Mouse (Mus musculus) hindbrain, embryonic 14.5 days (tissue): ENCODE measurements around the gene Slc26a3. TPM values are rescaled to one million over a fixed set of nuclear protein-coding genes. Genes with fewer than 3 reads are reported as not detected.

Experiments
- ATAC-seq: fragments of 200-750 bp; cut with Nextera tagmentation; 2 replicates; pipeline ENCODE4 v1.8.0; 2017; ENCODE audit warnings: moderate number of reproducible peaks, mild to moderate bottlenecking, moderate TSS enrichment, moderate library complexity; ENCODE audit not compliant: low FRiP score
- DNase-seq: peaks from one replicate; pipeline ENCODE4 v3.0.0-alpha.2; 2015; ENCODE audit warnings: low spot score
- H3K27ac ChIP-seq: fragments of 300-500 bp; sonication (generic); 2 replicates; pipeline ENCODE4 v1.5.1; 2014; ENCODE audit warnings: mild to moderate bottlenecking, moderate library complexity
- H3K27me3 ChIP-seq: fragments of 300-500 bp; sonication (generic); 2 replicates; pipeline ENCODE4 v1.6.1; 2014; ENCODE audit warnings: mild to moderate bottlenecking, low read length, mixed read lengths; ENCODE audit not compliant: control insufficient read depth, insufficient read depth
- H3K36me3 ChIP-seq: fragments of 300-500 bp; sonication (generic); replicated peaks from 2 replicates; pipeline ENCODE4 v1.6.1; 2014; ENCODE audit not compliant: control insufficient read depth, insufficient read depth
- H3K4me1 ChIP-seq: fragments of 300-500 bp; sonication (generic); replicated peaks from 2 replicates; pipeline ENCODE4 v1.6.1; 2014; ENCODE audit warnings: antibody characterized with exemption, low read length, mixed read lengths; ENCODE audit not compliant: control insufficient read depth, insufficient read depth
- H3K4me2 ChIP-seq: fragments of 300-500 bp; sonication (generic); replicated peaks from 2 replicates; pipeline ENCODE4 v1.6.1; 2014; ENCODE audit warnings: mild to moderate bottlenecking, moderate library complexity
- H3K4me3 ChIP-seq: fragments of 300-500 bp; sonication (generic); replicated peaks from 2 replicates; pipeline ENCODE4 v1.5.1; 2014; ENCODE audit warnings: mild to moderate bottlenecking, low read length
- H3K9ac ChIP-seq: fragments of 300-500 bp; sonication (generic); 2 replicates; pipeline ENCODE4 v1.6.1; 2014
- H3K9me3 ChIP-seq: fragments of 300-500 bp; sonication (generic); 2 replicates; pipeline ENCODE4 v1.6.1; 2016; ENCODE audit warnings: low read length; ENCODE audit not compliant: control insufficient read depth
- WGBS: fragments of 180-500 bp; shearing (Covaris S2); extraction: QIAGEN DNeasy Blood & Tissue Kit; methylation state at CpG from one replicate; pipeline ENCODE4 v1.1.7; 2014; 5-methylcytosine and 5-hydroxymethylcytosine counted together
- polyA plus RNA-seq: library from polyadenylated mRNA; unstranded; fragments of >200 nt; fragmentation: Nextera tagmentation; extraction: Ambion mirVana; gene quantifications from 2 replicates; pipeline ENCODE4 v1.2.1, GENCODE M21; 2014

Slc26a3 gene
- polyA plus RNA-seq, 1 experiment from 2014 or later, result not detected

DNA sequence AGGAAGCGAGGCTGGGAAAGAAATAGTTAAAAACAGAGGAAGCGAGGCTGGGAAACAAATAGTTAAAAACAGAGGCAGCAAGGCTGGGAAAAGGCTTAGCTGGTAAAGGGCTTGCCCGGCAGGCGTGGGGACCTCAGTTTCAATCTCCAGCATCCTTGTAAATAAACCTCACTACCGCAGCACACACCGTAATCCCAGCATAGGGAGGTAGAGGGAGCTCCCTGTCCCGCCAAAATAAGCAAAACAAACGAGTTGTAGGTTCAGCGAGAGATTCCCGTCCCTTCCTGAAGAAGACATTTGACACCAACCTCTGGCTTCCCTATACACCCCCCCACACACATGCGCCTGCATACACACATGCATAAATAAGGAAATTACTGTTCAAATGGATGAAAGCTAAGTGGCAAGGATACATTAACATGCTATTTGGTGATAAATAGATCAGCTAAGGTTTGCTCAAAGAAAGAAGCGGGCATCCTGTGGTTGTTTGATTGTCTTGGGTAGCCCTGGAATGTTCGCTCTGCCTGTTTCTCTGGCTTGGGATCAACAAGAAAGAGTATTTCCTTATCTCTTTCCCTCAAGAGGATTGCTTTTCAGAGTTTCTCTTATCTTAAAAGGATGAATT lies 14.2 kb upstream of the Slc26a3 start:
- H3K4me2 ChIP-seq, result peak overlapping the region; percentile 54
- no peaks in the 10 kb centered on the region for H3K9me3 ChIP-seq
- peak; percentile 54 for DNase-seq
- peak overlapping the region; percentile 37 for H3K9ac ChIP-seq
- no peaks in the 10 kb centered on the region for H3K4me1 ChIP-seq
- H3K4me3 ChIP-seq, result peak overlapping the region; percentile 17
- no peaks in the 10 kb centered on the region for H3K36me3 ChIP-seq
- no peaks in the 10 kb centered on the region for H3K27me3 ChIP-seq
- 0 out of 2 replicates have a peak, but pooled peaks have one; percentile 35 for ATAC-seq
- WGBS, result 15% methylated on average over 13 of the region's 13 CpGs
- H3K27ac ChIP-seq, result no peak overlapping the region

DNA sequence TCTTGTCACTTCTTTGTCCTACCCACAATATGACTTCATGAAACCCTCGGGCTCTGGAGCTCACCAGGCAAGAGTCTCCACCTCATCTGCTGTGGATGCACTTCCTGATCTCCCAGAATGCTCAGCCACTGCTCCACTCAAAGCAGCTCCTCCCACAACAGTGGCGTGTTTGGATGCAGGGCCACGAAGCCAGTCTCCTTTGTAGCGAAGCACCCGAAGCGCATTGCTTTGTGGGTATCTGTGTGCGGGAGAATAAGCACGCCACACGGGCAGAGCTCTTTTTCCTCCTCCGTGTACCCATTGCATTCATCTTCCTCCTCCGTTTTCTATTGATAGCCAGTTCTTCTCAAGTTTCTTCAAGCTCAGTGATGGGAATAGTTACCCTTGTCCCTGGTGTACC lies 13.4 kb upstream of the Slc26a3 start:
- no peak overlapping the region for H3K4me2 ChIP-seq
- H3K9ac ChIP-seq, result no peak overlapping the region
- DNase-seq, result no peak
- H3K27ac ChIP-seq, result no peak overlapping the region
- no peaks in the 10 kb centered on the region for H3K4me1 ChIP-seq
- no peaks in the 10 kb centered on the region for H3K36me3 ChIP-seq
- no peak overlapping the region for H3K4me3 ChIP-seq
- H3K27me3 ChIP-seq, result no peaks in the 10 kb centered on the region
- ATAC-seq, result no peak
- WGBS, result 84% methylated on average over 11 of the region's 11 CpGs
- no peaks in the 10 kb centered on the region for H3K9me3 ChIP-seq

DNA sequence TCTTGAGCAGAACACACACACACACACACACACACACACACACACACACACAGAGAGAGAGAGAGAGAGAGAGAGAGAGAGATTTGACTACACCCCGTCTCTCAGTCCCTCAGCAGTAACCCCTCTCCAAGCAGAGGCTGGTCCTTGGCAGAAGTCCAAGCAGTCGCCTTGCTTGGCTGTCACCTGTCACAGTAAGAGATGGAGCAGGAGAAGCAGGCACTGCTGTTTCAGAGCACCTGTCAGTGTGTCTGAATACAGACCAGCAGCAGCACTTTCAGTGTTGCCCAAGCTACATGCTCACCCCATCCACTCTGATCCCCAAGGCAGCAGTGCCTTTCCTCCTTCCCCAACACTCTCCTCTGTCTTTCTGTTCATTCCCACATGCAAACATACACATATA lies 9.8 kb upstream of the Slc26a3 start:
- Histone ChIP-seq H3K9me3 (no peaks in the 10 kb centered on the region), H3K27ac (no peak overlapping the region), H3K36me3 (no peaks in the 10 kb centered on the region), H3K4me3 (no peak overlapping the region), H3K9ac (no peak overlapping the region), H3K27me3 (no peaks in the 10 kb centered on the region), H3K4me2 (no peak overlapping the region), H3K4me1 (no peaks in the 10 kb centered on the region)
- WGBS, result 14% methylated on average over 2 of the region's 2 CpGs
- DNase-seq (no peak), ATAC-seq (no peak)

DNA sequence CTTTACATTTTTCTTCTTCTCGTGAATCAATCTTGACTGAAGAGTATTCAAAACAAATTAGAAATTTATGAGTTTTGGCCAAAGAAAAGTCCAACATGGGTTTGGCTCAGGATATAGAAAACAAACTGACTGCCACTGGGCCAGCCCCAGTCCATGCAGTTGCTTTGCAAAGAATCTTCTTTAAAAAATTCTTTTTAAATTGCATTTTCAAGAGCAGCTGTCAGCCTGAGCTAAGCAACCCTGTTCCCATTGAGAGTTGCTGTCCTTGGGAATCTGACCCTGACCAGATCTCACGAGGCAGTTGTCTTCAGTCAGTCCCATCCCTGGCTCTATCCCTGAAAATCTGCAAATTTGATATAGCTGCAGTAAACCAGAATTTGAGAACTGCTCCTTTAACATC lies 8.2 kb upstream of the Slc26a3 start:
- H3K27ac ChIP-seq, result no peak overlapping the region
- no peak overlapping the region for H3K9ac ChIP-seq
- H3K27me3 ChIP-seq, result no peaks in the 10 kb centered on the region
- no peak overlapping the region for H3K4me3 ChIP-seq
- H3K9me3 ChIP-seq, result no peaks in the 10 kb centered on the region
- no peaks in the 10 kb centered on the region for H3K4me1 ChIP-seq
- WGBS, result 70% methylated on average over 2 of the region's 2 CpGs
- H3K4me2 ChIP-seq, result no peak overlapping the region
- no peaks in the 10 kb centered on the region for H3K36me3 ChIP-seq
- no peak for ATAC-seq
- no peak for DNase-seq

DNA sequence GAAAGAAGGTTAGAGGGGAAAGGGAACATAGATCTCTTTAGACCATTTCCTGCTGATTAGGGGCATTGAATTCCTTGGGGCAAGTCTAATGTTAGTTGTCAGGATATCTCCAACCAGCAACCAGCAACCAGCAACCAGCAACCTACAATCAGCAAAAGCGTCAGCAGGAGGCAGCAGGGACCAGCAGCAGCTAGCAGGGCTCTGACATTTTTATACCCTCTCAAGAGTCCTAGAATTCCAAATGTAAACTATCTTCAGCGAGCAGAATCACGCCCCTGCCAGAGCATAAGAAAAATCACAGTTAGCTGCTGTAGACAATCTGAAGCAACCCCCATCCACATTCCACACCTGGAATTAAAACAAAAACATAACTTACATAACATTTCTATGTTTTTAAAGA lies 3.4 kb upstream of the Slc26a3 start:
- Histone ChIP-seq H3K4me2 (no peak overlapping the region), H3K9ac (no peak overlapping the region), H3K27ac (no peak overlapping the region), H3K9me3 (no peaks in the 10 kb centered on the region), H3K4me1 (no peaks in the 10 kb centered on the region), H3K27me3 (no peaks in the 10 kb centered on the region), H3K4me3 (no peak overlapping the region), H3K36me3 (no peaks in the 10 kb centered on the region)
- WGBS, result 72% methylated on average over 3 of the region's 3 CpGs
- no peak for DNase-seq
- ATAC-seq, result no peak

DNA sequence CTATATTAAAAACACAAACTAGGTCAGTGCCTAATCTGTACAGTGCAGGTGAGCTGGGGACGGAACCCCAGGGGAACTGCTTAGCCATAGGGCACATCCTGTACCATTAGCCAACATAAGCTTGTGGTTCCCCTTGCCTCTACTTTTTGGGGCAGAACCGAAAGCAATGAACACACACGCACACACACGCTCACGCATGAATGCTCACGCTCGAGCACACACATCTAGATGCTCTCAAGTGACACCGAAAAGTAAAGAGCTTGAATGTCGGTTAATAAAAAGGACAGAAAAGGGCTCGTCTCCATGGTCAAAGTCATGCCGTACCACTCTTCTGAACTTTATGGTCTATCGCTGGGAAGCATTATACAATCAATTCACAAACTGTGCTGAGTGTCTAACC lies 1.0 kb downstream of the Slc26a3 start:
- WGBS, result 93% methylated on average over 12 of the region's 12 CpGs
- DNase-seq (no peak), ATAC-seq (no peak)
- Histone ChIP-seq H3K4me2 (no peak overlapping the region), H3K27me3 (no peaks in the 10 kb centered on the region), H3K4me1 (no peaks in the 10 kb centered on the region), H3K4me3 (no peak overlapping the region), H3K9me3 (no peaks in the 10 kb centered on the region), H3K9ac (no peak overlapping the region), H3K36me3 (no peaks in the 10 kb centered on the region), H3K27ac (no peak overlapping the region)

DNA sequence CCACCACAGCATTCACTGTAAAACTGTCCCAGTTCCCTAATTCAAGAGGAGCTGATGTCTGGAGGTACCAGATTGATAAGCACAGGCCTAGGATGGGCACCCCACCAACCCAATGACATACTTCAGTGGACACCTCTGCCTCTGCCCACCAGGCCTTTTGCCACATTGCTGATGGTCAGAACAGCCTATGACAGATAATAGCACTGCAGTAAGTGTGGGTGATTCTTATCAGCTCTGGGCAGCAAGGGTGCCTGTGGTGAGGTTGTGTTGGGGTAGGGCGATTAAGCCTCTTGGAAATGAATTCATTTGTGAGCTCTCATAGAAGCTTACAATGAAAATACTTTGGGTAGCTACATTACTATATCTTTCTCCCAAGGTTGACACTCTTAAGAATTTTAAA lies 5.2 kb downstream of the Slc26a3 start:
- WGBS, result 100% methylated on average over 1 of the region's 1 CpGs
- H3K9me3 ChIP-seq, result no peaks in the 10 kb centered on the region

DNA sequence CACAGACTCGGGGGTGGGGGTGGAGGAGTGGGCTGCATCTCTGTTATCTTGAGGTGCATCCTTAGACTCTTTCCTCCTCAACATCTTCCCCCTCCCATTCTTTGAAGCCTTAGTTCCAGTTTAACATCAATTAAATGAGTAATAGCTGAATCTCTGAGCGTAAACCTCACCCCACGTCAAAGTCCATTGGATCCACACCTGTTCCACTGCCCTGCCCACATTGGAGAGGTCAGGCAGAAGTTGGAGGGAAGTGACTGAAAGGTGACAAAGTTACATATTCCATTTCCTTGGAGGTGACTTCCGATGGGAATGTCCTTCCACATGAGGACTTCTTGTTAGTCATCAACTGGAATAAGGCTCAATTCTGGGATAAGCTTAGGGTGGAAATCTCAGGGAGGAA lies 7.0 kb downstream of the Slc26a3 start:
- Histone ChIP-seq H3K4me2 (no peak overlapping the region), H3K4me3 (no peak overlapping the region), H3K9ac (no peak overlapping the region), H3K9me3 (no peaks in the 10 kb centered on the region), H3K27ac (no peak overlapping the region), H3K27me3 (no peaks in the 10 kb centered on the region), H3K36me3 (no peaks in the 10 kb centered on the region), H3K4me1 (no peaks in the 10 kb centered on the region)
- DNase-seq (no peak), ATAC-seq (no peak)
- WGBS, result 92% methylated on average over 4 of the region's 4 CpGs

More for the DNA sequence above, 5.2 kb downstream of the Slc26a3 start:
- Histone ChIP-seq H3K4me3 (no peak overlapping the region), H3K27ac (no peak overlapping the region), H3K4me2 (no peak overlapping the region), H3K4me1 (no peaks in the 10 kb centered on the region), H3K9ac (no peak overlapping the region), H3K27me3 (no peaks in the 10 kb centered on the region), H3K36me3 (no peaks in the 10 kb centered on the region)
- ATAC-seq, result no peak
- no peak for DNase-seq

DNA sequence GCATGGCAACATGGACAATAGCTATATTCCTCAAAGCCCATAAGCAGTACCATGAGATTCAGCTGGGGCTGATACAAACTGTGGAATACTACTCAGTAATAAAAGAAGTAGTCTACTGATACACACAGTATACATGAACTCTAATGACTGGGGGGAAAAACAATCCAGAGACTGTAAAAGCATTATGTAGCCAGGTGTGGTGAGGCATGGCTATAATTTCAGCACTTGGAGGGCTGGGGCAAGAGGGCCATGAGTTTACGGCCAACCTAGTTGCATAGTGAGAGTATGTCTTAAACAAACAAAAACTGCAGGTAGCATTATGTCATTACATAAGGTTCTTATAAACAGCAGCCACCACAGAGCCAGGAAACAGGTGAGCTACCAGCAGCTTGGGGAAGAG lies 10.2 kb downstream of the Slc26a3 start:
- H3K9ac ChIP-seq, result no peak overlapping the region
- WGBS, result 94% methylated on average over 1 of the region's 1 CpGs
- H3K4me3 ChIP-seq, result no peak overlapping the region

DNA sequence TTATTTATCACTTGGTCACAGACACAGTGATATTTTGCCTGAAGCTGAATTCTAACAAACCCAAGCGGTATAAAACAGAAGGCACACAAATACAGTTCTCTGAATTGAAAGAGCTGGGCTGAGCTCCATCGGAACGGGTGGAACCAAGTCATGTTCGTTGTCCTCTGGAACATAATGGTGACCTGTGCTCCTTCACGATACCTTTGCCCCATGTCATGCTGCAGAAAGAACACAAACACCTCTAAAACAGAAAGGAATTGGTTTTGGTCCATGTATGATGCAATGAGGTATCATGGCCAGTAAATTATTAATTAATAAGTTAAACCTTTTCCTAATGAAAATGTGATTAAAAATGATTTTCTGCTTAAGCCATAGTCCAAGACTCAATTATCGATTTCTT lies 11.3 kb downstream of the Slc26a3 start:
- H3K36me3 ChIP-seq, result no peaks in the 10 kb centered on the region
- no peaks in the 10 kb centered on the region for H3K4me1 ChIP-seq
- H3K9ac ChIP-seq, result no peak overlapping the region
- no peak for ATAC-seq
- H3K27ac ChIP-seq, result no peak overlapping the region
- no peaks in the 10 kb centered on the region for H3K9me3 ChIP-seq
- no peak overlapping the region for H3K4me2 ChIP-seq
- WGBS, result 87% methylated on average over 6 of the region's 6 CpGs
- H3K27me3 ChIP-seq, result no peaks in the 10 kb centered on the region
- no peak overlapping the region for H3K4me3 ChIP-seq
- no peak for DNase-seq

More for the DNA sequence above, 10.2 kb downstream of the Slc26a3 start:
- no peaks in the 10 kb centered on the region for H3K9me3 ChIP-seq
- no peak overlapping the region for H3K27ac ChIP-seq
- DNase-seq (no peak), ATAC-seq (no peak)
- H3K27me3 ChIP-seq, result no peaks in the 10 kb centered on the region
- H3K36me3 ChIP-seq, result no peaks in the 10 kb centered on the region
- no peaks in the 10 kb centered on the region for H3K4me1 ChIP-seq
- H3K4me2 ChIP-seq, result no peak overlapping the region
